In genomic region chr10:42238296-42238695, GRCm38 (mm10) we compare ENCODE assay signal across 22 mouse cellular contexts. TPM values are rescaled to one million over a fixed set of nuclear protein-coding genes. Genes with fewer than 3 reads are reported as not detected.
DNase-seq lines count a peak whose midpoint lies in the region; ATAC-seq and TF ChIP-seq lines count a peak whose summit lies in the region.
"Had no signal": no experiment of that assay in that cellular context is flagged by ENCODE, and none has a peak within 500 bp of the region (broad histone marks: within the 10 kb centered on the region; RNA-seq: fewer than 3 reads in every experiment).

No protein-coding gene starts in this region.

- no peak overlapping the region for H3K4me2 ChIP-seq in embryonic facial prominence, embryonic 11.5 days (ENCODE audit: low read depth, low read length)
- H3K4me2 ChIP-seq in liver, embryonic 16.5 days (ENCODE audit: low read depth, low read length) = no peak overlapping the region
- no peak overlapping the region for H3K4me2 ChIP-seq in liver, postnatal 0 days (ENCODE audit: low read depth, low read length)
- H3K4me2 ChIP-seq: forebrain, embryonic 13.5 days; heart, embryonic 11.5 days; heart, embryonic 15.5 days; hindbrain, embryonic 13.5 days had no signal

- no peaks in the 10 kb centered on the region for H3K36me3 ChIP-seq in embryonic facial prominence, embryonic 11.5 days (replicated peaks; ENCODE audit: control insufficient read depth, insufficient read depth, low read depth, low read length)
- 0 out of 2 replicates have a peak, but pooled peaks cover 2% of the 10 kb centered on the region for H3K36me3 ChIP-seq in embryonic facial prominence, embryonic 10.5 days (replicated peaks)
- H3K36me3 ChIP-seq in liver, embryonic 16.5 days (ENCODE audit: control insufficient read depth, insufficient read depth) = peaks cover 18% of the 10 kb centered on the region
- peaks cover 15% of the 10 kb centered on the region for H3K36me3 ChIP-seq in liver, postnatal 0 days (replicated peaks; ENCODE audit: insufficient read depth, low read length)
- H3K36me3 ChIP-seq: heart, embryonic 15.5 days; hindbrain, embryonic 13.5 days had no signal

- no peaks in the 10 kb centered on the region for H3K27me3 ChIP-seq in embryonic facial prominence, embryonic 11.5 days (ENCODE audit: control insufficient read depth, insufficient read depth, low read length)
- peaks cover 6% of the 10 kb centered on the region; the same call in 1 of the 2 replicates for H3K27me3 ChIP-seq in embryonic facial prominence, embryonic 10.5 days (replicated peaks; ENCODE audit: low read depth, poor library complexity, severe bottlenecking)
- no peaks in the 10 kb centered on the region for H3K27me3 ChIP-seq in liver, embryonic 16.5 days (ENCODE audit: control insufficient read depth, insufficient read depth, low read depth, low read length)
- H3K27me3 ChIP-seq in liver, postnatal 0 days (ENCODE audit: insufficient read depth, low read length) = no peaks in the 10 kb centered on the region
- H3K27me3 ChIP-seq: forebrain, embryonic 13.5 days; heart, embryonic 15.5 days; hindbrain, embryonic 13.5 days had no signal

- no peak for ATAC-seq in embryonic facial prominence, embryonic 11.5 days (replicated peaks; ENCODE audit: insufficient number of reproducible peaks, low FRiP score, low TSS enrichment, low read depth)
- no peak for ATAC-seq in liver, embryonic 16.5 days (ENCODE audit: low read depth)
- ATAC-seq in liver, postnatal 0 days = no peak
- ATAC-seq: CD4-positive, CD25-positive, alpha-beta regulatory T cell, adult 4 months; forebrain, embryonic 13.5 days; forebrain, postnatal 0 days had no signal

- H3K4me3 ChIP-seq in embryonic facial prominence, embryonic 11.5 days (ENCODE audit: low read depth, low read length) = no peak overlapping the region
- H3K4me3 ChIP-seq in embryonic facial prominence, embryonic 10.5 days = no peak overlapping the region
- H3K4me3 ChIP-seq in liver, embryonic 16.5 days (ENCODE audit: low read depth, low read length) = no peak overlapping the region
- no peak overlapping the region for H3K4me3 ChIP-seq in liver, postnatal 0 days (ENCODE audit: low read depth, low read length)
- H3K4me3 ChIP-seq: forebrain, embryonic 13.5 days; heart, adult 2 months; heart, embryonic 15.5 days; hindbrain, embryonic 13.5 days had no signal

- no peak for TF ChIP-seq EP300 in liver, postnatal 0 days (IDR thresholded peaks at IDR 0.05; ENCODE audit: low read depth)

- no peak for TF ChIP-seq CTCF in liver, postnatal 0 days (IDR thresholded peaks at IDR 0.05; ENCODE audit: low read depth)

- WGBS in embryonic facial prominence, embryonic 11.5 days = 47% methylated on average over 5 of the region's 5 CpGs
- WGBS in embryonic facial prominence, embryonic 10.5 days = 47% methylated on average over 5 of the region's 5 CpGs
- WGBS in liver, embryonic 16.5 days (ENCODE audit: insufficient replicate concordance) = 81% methylated on average over 5 of the region's 5 CpGs
- WGBS in liver, postnatal 0 days (ENCODE audit: insufficient replicate concordance) = 86% methylated on average over 5 of the region's 5 CpGs

- H3K9me3 ChIP-seq in embryonic facial prominence, embryonic 11.5 days (replicated peaks; ENCODE audit: control insufficient read depth, low read length) = no peaks in the 10 kb centered on the region
- H3K9me3 ChIP-seq in embryonic facial prominence, embryonic 10.5 days = no peaks in the 10 kb centered on the region
- no peaks in the 10 kb centered on the region for H3K9me3 ChIP-seq in liver, embryonic 16.5 days (replicated peaks; ENCODE audit: control insufficient read depth, low read length)
- no peaks in the 10 kb centered on the region for H3K9me3 ChIP-seq in liver, postnatal 0 days (ENCODE audit: low read length)
- H3K9me3 ChIP-seq: G1E; heart, embryonic 15.5 days; hindbrain, embryonic 13.5 days had no signal

- DNase-seq in embryonic facial prominence, embryonic 11.5 days (ENCODE audit: low spot score) = peak; percentile 26
- DNase-seq in embryonic facial prominence, embryonic 10.5 days (ENCODE audit: low spot score) = no peak
- no peak for DNase-seq in liver, postnatal 0 days
- DNase-seq in lung, postnatal 25 days (ENCODE audit: low spot score) = peak; percentile 76
- no peak for DNase-seq in lung, postnatal 10 days
- no peak for DNase-seq in kidney, postnatal 10 days
- DNase-seq: adrenal gland, postnatal 10 days; B cell, adult 2 months; cerebellum, adult 11-12 months; cerebellum, adult 9-10 months; cerebellum, postnatal 25 days; forebrain, postnatal 0 days; gastrocnemius, postnatal 14 days; heart, adult 2 months; heart, postnatal 14 days had no signal

- H3K4me1 ChIP-seq in embryonic facial prominence, embryonic 11.5 days (ENCODE audit: control insufficient read depth, insufficient read depth, low read length) = no peaks in the 10 kb centered on the region
- peaks cover 24% of the 10 kb centered on the region for H3K4me1 ChIP-seq in embryonic facial prominence, embryonic 10.5 days
- peaks cover 51% of the 10 kb centered on the region for H3K4me1 ChIP-seq in liver, embryonic 16.5 days (ENCODE audit: control insufficient read depth, low read depth, low read length)
- H3K4me1 ChIP-seq in liver, postnatal 0 days (ENCODE audit: insufficient read depth) = peaks cover 19% of the 10 kb centered on the region

- no peak overlapping the region for H3K9ac ChIP-seq in embryonic facial prominence, embryonic 11.5 days (replicated peaks; ENCODE audit: low read length)
- H3K9ac ChIP-seq in liver, embryonic 16.5 days (ENCODE audit: low read depth, low read length) = no peak overlapping the region
- H3K9ac ChIP-seq in liver, postnatal 0 days (replicated peaks) = no peak overlapping the region
- H3K9ac ChIP-seq: forebrain, embryonic 13.5 days; forebrain, postnatal 0 days; heart, embryonic 15.5 days; hindbrain, embryonic 13.5 days had no signal

- no peak overlapping the region for H3K27ac ChIP-seq in embryonic facial prominence, embryonic 11.5 days (replicated peaks; ENCODE audit: low read depth, low read length)
- no peak overlapping the region for H3K27ac ChIP-seq in embryonic facial prominence, embryonic 10.5 days (replicated peaks)
- H3K27ac ChIP-seq in liver, embryonic 16.5 days (ENCODE audit: low read length) = 0 out of 2 replicates have a peak overlapping the region, but pooled peaks have one; percentile 12
- H3K27ac ChIP-seq in liver, postnatal 0 days (ENCODE audit: low read depth) = no peak overlapping the region
- H3K27ac ChIP-seq: forebrain, embryonic 13.5 days; heart, adult 2 months; heart, embryonic 15.5 days; hindbrain, embryonic 13.5 days had no signal

RNA-seq across cellular contexts. Expression of gene Foxo3, which starts 38.3 kb away (rescaled TPM):
- 5.0 and 5.4 TPM in 2 replicates for polyA plus RNA-seq in embryonic facial prominence, embryonic 11.5 days (2014; fragmentation: Nextera tagmentation; extraction: Ambion mirVana)
- 2.8 and 3.3 TPM in 2 replicates for polyA plus RNA-seq in embryonic facial prominence, embryonic 10.5 days (2016; fragmentation: Nextera tagmentation; extraction: Ambion mirVana)
- 12.7 and 13.7 TPM in 2 replicates for polyA plus RNA-seq in liver, embryonic 16.5 days (2015; fragmentation: Nextera tagmentation; extraction: Ambion mirVana)
- 8.4 and 9.4 TPM in 2 replicates for polyA plus RNA-seq in liver, postnatal 0 days (2015; fragmentation: Nextera tagmentation; extraction: Ambion mirVana)

Comparison
In these comparisons a context has a peak if more than half of its experiments do, and no peak if none do; other contexts are left out.
1. DNase-seq: peak in embryonic facial prominence, embryonic 11.5 days (single experiment) and lung, postnatal 25 days (single experiment); none in embryonic facial prominence, embryonic 10.5 days (single experiment), liver, postnatal 0 days (single experiment), lung, postnatal 10 days (single experiment) and kidney, postnatal 10 days (single experiment).